Mouse (Mus musculus): ENCODE data around the gene Nup107.
"Not testable (repeated sequence)": the region's sequence is repeated elsewhere in the genome, so short reads cannot be mapped to it uniquely, and the experiment has no call there.

Gene Nup107

DNA sequence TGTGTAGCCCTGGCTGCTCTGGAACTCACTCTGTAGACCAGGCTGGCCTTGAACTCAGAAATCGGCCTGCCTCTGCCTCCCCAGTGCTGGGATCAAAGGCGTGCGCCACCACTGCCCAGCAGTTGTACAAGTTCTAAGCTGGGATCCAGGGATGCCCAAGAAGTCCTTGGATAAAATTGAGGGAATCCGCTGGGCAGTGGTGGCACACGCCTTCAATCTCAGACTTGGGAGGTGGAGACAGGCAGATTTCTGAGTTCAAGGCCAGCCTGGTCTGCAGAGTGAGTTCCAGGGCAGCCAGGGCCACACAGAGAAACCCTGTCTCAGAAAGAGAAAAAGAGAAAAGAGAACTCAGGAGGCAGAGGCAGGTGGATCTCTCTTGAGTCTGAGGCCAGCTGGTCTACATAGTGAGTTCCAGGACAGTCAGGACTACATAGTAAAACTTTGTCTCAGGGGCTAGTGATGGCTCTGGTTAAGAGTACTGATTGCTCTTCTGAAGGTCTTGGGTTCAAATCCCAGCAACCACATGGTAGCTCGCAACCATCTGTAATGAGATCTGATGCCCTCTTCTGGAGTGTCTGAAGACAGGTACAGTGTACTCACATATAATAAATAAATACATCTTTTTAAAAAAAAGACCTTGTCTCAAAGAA lies 88.1 kb downstream of the Nup107 start:
- not testable (repeated sequence) for DNase-seq (ENCODE audit: low read depth, low spot score)

DNA sequence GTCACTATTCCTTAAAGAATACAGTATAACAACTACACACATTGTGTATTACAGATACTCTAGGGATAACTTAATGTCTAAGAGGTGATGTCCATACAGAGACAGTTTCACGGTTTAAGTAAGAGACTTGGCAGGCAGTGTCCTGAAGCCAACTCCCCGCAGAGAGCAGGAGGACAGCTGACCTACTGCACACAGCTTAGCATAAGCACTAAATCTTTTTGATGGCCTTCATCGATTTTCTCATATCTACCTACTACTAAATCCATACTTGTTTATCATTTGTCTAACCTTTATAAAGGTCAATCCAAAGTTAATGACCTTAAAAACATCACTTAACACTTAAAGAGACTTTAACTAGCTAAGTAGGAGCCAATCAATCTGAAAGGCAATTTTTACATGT lies 89.0 kb downstream of the Nup107 start:
- DNase-seq (ENCODE audit: low read depth, low spot score) = no peak

GRCm38 (mm10) chr10:117702024-117702833 lies 90.3 kb downstream of the Nup107 start:
- no peak for DNase-seq (ENCODE audit: low read depth, low spot score)

DNA sequence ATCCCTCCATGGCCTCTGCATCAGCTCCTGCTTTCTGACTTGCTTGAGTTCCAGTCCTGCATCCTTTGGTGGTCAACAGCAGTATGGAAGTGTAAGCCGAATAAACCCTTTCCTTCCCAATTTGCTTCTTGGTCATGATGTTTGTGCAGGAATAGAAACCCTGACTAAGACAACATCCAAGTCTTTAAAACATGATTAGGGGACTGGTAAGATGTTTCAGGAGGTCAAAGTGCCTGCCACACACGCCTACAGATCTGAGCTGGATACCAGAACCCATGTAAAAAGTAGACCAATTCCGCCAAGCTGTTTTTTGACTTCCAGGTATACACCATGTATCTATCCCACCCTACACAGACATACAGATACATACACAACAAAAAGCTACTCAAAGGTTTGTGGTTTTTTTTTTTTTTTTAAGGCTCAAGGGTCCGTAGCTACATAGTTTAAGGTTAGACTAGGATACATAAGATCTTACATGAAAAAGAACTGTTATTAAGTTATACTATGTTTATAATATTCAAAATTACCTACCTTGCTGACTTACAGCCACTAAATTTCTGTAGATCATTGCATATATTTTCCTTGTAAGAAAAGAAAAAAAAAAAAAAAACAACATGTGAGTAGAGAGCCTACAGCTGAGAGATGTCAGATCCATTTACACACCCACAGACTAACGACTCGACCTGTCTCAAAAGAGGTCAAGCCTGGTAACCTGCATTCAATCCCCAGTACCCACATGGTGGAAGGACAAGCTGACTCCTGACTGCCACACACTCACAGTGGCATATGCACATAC lies 91.3 kb downstream of the Nup107 start:
- no peak for DNase-seq (ENCODE audit: low read depth, low spot score)
